Mouse (Mus musculus) hindbrain, embryonic 15.5 days (tissue): ENCODE results near the gene Myh7b. TPM values are rescaled to one million over a fixed set of nuclear protein-coding genes. Genes with fewer than 3 reads are reported as not detected.

Experiments used
- ATAC-seq: fragments of 200-750 bp; cut with Nextera tagmentation; 2 replicates; pipeline ENCODE4 v1.8.0; 2017; ENCODE audit warnings: low read depth, moderate number of reproducible peaks, moderate TSS enrichment; ENCODE audit not compliant: low FRiP score
- H3K27ac ChIP-seq: fragments of 300-500 bp; sonication (generic); replicated peaks from 2 replicates; pipeline ENCODE4 v1.5.1; 2015; ENCODE audit warnings: mild to moderate bottlenecking, inconsistent platforms
- H3K27me3 ChIP-seq: fragments of 300-500 bp; sonication (generic); 2 replicates; pipeline ENCODE4 v1.6.1; 2015; ENCODE audit warnings: control low read depth, inconsistent platforms
- H3K36me3 ChIP-seq: fragments of 300-500 bp; sonication (generic); 2 replicates; pipeline ENCODE4 v1.6.1; 2015; ENCODE audit warnings: control low read depth, inconsistent platforms
- H3K4me1 ChIP-seq: fragments of 300-500 bp; sonication (generic); replicated peaks from 2 replicates; pipeline ENCODE4 v1.6.1; 2015; ENCODE audit warnings: control low read depth, inconsistent platforms
- H3K4me2 ChIP-seq: fragments of 300-500 bp; sonication (generic); 2 replicates; pipeline ENCODE4 v1.6.1; 2015; ENCODE audit warnings: moderate library complexity, mild to moderate bottlenecking, inconsistent platforms
- H3K4me3 ChIP-seq: fragments of 300-500 bp; sonication (generic); 2 replicates; pipeline ENCODE4 v1.5.1; 2015; ENCODE audit warnings: mild to moderate bottlenecking, inconsistent platforms
- H3K9ac ChIP-seq: fragments of 300-500 bp; sonication (generic); 2 replicates; pipeline ENCODE4 v1.6.1; 2015; ENCODE audit warnings: inconsistent platforms
- H3K9me3 ChIP-seq: fragments of 300-500 bp; sonication (generic); 2 replicates; pipeline ENCODE4 v1.6.1; 2016; ENCODE audit warnings: control low read depth, inconsistent platforms
- WGBS: fragments of 180-500 bp; shearing (Covaris S2); methylation state at CpG from one replicate; pipeline ENCODE4 v1.1.7; 2015; 5-methylcytosine and 5-hydroxymethylcytosine counted together
- polyA plus RNA-seq: library from polyadenylated mRNA; unstranded; fragments of >200 nt; fragmentation: Nextera tagmentation; extraction: Ambion mirVana; gene quantifications from 2 replicates; pipeline ENCODE4 v1.2.1, GENCODE M21; 2015

Myh7b gene
- 1.4 and 1.6 TPM in 2 replicates for polyA plus RNA-seq

GRCm38 (mm10) chr2:155610978-155611377 lies at the start of gene Myh7b:
TSS of gene Myh7b (plus strand) at chr2:155611212.
- Histone ChIP-seq H3K9ac (no peak within 1 kb of the TSS), H3K36me3 (no peaks in the 10 kb centered on the region), H3K27ac (no peak within 1 kb of the TSS), H3K9me3 (no peaks in the 10 kb centered on the region), H3K4me1 (peaks cover 7% of the 10 kb centered on the region), H3K4me2 (no peak within 1 kb of the TSS), H3K4me3 (no peak within 1 kb of the TSS), H3K27me3 (no peaks in the 10 kb centered on the region)
- no peak for ATAC-seq
- WGBS = 39% methylated on average over 4 of the region's 4 CpGs

DNA sequence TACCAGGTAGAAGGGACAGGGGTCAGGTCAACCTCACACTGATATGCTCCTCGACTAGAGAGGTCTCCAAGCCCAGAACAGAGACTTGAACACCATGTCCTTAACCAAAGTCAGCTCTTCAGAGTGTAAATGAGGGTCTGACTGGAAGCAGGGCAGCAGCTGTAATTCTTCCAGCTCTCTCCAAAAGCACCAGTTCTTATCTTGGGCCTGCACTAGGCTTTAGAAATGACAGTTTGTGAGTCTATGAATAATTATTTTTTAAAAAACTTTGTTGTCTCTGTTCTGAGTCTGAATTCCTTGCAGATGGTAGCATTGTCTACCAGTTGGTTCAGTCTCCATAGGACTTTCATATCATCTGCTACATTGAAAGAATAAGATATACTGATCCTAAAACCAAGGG lies 48.8 kb upstream of the Myh7b start:
- Histone ChIP-seq H3K9me3 (no peaks in the 10 kb centered on the region), H3K27me3 (no peaks in the 10 kb centered on the region), H3K4me1 (no peaks in the 10 kb centered on the region), H3K4me2 (no peak overlapping the region), H3K4me3 (no peak overlapping the region), H3K9ac (no peak overlapping the region), H3K27ac (no peak overlapping the region), H3K36me3 (peaks cover 38% of the 10 kb centered on the region)
- WGBS = 56% methylated on average over 1 of the region's 1 CpGs
- no peak for ATAC-seq

DNA sequence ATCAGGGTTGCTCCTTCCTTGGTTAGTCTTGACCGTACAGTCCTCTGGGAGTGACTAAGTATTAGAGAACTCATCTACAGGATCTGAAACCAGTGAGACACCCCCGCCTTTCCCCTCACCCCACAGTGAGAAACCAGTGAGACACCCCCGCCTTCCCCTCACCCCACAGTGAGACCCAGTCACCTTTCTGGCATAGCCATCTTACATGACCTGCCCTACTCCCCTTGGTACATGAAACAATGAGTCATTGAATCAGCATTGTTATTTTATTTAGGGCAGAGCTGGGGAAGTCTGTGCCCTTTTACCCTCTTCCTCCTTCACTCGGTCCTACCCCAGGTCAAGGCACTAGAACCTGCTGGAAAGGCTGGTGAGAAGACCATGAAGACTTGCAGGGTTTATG lies 48.1 kb upstream of the Myh7b start:
- no peaks in the 10 kb centered on the region for H3K27me3 ChIP-seq
- H3K4me2 ChIP-seq = no peak overlapping the region
- H3K4me1 ChIP-seq = no peaks in the 10 kb centered on the region
- no peak overlapping the region for H3K4me3 ChIP-seq
- H3K27ac ChIP-seq = no peak overlapping the region
- no peak overlapping the region for H3K9ac ChIP-seq
- H3K36me3 ChIP-seq = peaks cover 38% of the 10 kb centered on the region
- no peak for ATAC-seq
- WGBS = 86% methylated on average over 4 of the region's 4 CpGs
- no peaks in the 10 kb centered on the region for H3K9me3 ChIP-seq

DNA sequence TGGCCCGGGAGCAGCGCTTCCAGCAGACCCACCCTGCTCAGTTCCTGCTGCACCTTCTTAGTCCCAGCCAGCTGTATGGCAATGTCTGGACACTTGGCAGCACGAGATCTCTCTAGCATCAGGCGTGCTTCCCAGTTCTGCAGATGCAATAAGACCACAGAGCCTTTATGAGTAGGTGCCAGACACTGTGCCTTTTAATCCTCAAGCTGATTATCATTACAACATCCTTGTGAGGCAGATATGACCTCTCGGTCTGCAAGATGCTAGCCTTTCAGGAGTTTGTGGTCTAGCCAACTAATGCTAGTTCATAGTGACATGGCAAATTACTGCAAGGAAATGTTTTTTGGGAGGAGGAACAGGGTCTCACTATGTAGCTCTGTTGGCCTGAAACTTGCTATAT lies 43.3 kb upstream of the Myh7b start:
- Histone ChIP-seq H3K4me3 (no peak overlapping the region), H3K27me3 (no peaks in the 10 kb centered on the region), H3K4me2 (no peak overlapping the region), H3K27ac (no peak overlapping the region), H3K9me3 (no peaks in the 10 kb centered on the region), H3K4me1 (no peaks in the 10 kb centered on the region), H3K36me3 (peaks cover 16% of the 10 kb centered on the region; the same call in 1 of the 2 replicates), H3K9ac (no peak overlapping the region)
- ATAC-seq = no peak
- 89% methylated on average over 5 of the region's 5 CpGs for WGBS

DNA sequence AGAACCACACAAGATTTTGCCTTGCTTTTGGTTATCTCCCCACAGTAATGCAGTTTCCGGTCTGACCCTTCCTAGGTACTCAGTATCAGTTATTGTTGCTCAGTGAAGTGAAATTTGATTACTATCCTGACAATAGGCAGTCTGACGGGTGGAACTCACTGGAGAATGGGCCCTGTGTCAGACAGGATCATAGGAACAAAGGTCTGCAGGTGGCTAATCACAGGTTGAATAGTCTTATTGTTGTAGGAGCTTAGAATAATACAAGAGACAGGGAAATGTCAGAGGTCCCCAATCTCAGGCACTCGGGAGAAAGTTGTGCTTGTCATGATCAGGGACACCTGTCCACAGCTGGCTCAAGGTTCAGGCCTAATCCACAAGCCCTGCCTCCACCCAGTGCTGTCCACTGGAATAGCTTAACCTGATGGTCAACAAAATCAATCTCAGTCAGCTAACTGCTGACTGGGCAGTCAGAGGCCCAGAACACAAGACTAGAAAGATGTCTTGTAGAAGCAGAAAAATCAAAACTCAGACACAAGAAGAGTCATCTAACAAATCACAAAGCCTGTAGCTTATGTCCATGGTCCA lies 41.7 kb upstream of the Myh7b start:
- no peak overlapping the region for H3K4me3 ChIP-seq
- no peak for ATAC-seq
- no peaks in the 10 kb centered on the region for H3K27me3 ChIP-seq
- H3K9ac ChIP-seq = no peak overlapping the region
- peaks cover 7% of the 10 kb centered on the region; the same call in 1 of the 2 replicates for H3K36me3 ChIP-seq
- H3K4me1 ChIP-seq = no peaks in the 10 kb centered on the region
- WGBS = 16% methylated on average over 3 of the region's 3 CpGs
- H3K27ac ChIP-seq = no peak overlapping the region
- H3K4me2 ChIP-seq = no peak overlapping the region
- H3K9me3 ChIP-seq = no peaks in the 10 kb centered on the region

- 94% methylated on average over 9 of the region's 9 CpGs for WGBS
Observed at GRCm38 (mm10) chr2:155573001-155573400, 38.0 kb upstream of the Myh7b start.

GRCm38 (mm10) chr2:155573996-155574395 lies 37.0 kb upstream of the Myh7b start:
- ATAC-seq = no peak
- Histone ChIP-seq H3K4me3 (no peak overlapping the region), H3K4me2 (no peak overlapping the region), H3K9me3 (no peaks in the 10 kb centered on the region), H3K4me1 (no peaks in the 10 kb centered on the region), H3K27ac (no peak overlapping the region), H3K9ac (no peak overlapping the region), H3K27me3 (no peaks in the 10 kb centered on the region), H3K36me3 (peaks cover 7% of the 10 kb centered on the region; the same call in 1 of the 2 replicates)
- WGBS = 96% methylated on average over 7 of the region's 7 CpGs

More at GRCm38 (mm10) chr2:155573001-155573400, 38.0 kb upstream of the Myh7b start:
- H3K4me2 ChIP-seq = no peak overlapping the region
- H3K27ac ChIP-seq = no peak overlapping the region
- H3K4me3 ChIP-seq = no peak overlapping the region
- H3K4me1 ChIP-seq = no peaks in the 10 kb centered on the region
- H3K27me3 ChIP-seq = no peaks in the 10 kb centered on the region
- H3K9ac ChIP-seq = no peak overlapping the region
- H3K9me3 ChIP-seq = no peaks in the 10 kb centered on the region
- H3K36me3 ChIP-seq = peaks cover 7% of the 10 kb centered on the region; the same call in 1 of the 2 replicates
- no peak for ATAC-seq

DNA sequence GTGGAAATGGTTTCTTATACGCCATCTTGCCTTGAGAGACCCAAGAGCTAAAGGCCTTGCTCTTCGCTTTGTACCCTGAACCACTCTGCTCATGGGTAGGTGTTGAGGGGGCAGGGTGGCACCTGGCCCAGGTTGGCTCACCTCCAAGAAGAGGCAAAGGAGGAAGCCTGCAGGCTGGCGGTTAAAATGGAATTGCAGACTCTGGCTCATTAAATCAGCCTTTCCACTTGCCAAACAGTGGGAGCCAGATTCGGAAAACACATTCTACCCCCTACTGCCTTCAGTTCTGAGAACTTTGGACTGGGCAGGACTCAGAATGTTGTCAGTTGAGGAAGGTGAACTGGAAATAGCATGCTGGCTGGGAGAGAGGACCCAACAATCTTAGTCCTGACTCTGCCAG lies 36.3 kb upstream of the Myh7b start:
- H3K36me3 ChIP-seq = peaks cover 7% of the 10 kb centered on the region; the same call in 1 of the 2 replicates
- WGBS = 80% methylated on average over 4 of the region's 4 CpGs
- H3K4me2 ChIP-seq = no peak overlapping the region
- no peaks in the 10 kb centered on the region for H3K9me3 ChIP-seq
- no peak for ATAC-seq
- H3K27me3 ChIP-seq = no peaks in the 10 kb centered on the region
- no peak overlapping the region for H3K4me3 ChIP-seq
- H3K9ac ChIP-seq = no peak overlapping the region
- no peak overlapping the region for H3K27ac ChIP-seq
- no peaks in the 10 kb centered on the region for H3K4me1 ChIP-seq

GRCm38 (mm10) chr2:155576656-155577055 lies 34.4 kb upstream of the Myh7b start:
- Histone ChIP-seq H3K9me3 (no peaks in the 10 kb centered on the region), H3K27me3 (no peaks in the 10 kb centered on the region), H3K27ac (no peak overlapping the region), H3K4me1 (no peaks in the 10 kb centered on the region), H3K4me2 (no peak overlapping the region), H3K9ac (no peak overlapping the region), H3K36me3 (peaks cover 7% of the 10 kb centered on the region; the same call in 1 of the 2 replicates), H3K4me3 (no peak overlapping the region)
- no peak for ATAC-seq
- WGBS = 87% methylated on average over 9 of the region's 9 CpGs

DNA sequence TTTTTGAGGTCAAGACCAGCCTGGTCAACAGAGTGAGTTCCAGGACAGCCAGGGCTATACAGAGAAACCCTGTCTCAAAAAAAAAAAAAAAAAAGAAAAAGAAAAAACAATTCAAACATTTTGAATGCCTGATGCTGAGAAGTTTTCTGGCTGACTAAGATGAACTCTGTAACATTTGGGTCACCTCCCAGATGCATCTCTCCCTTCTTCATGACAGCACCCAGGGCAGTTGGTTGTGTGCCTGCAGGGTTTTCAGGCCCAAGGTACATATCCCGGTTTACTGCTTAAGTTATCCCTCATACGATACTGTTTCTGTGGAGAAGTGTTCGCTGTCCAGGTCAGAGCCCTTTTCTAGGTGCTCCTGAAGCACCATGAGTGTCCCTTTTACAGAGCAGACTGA lies 30.7 kb upstream of the Myh7b start:
- 91% methylated on average over 3 of the region's 3 CpGs for WGBS
- Histone ChIP-seq H3K4me3 (no peak overlapping the region), H3K27me3 (no peaks in the 10 kb centered on the region), H3K9me3 (no peaks in the 10 kb centered on the region), H3K27ac (no peak overlapping the region), H3K36me3 (peaks cover 5% of the 10 kb centered on the region; the same call in 1 of the 2 replicates), H3K4me2 (no peak overlapping the region), H3K4me1 (no peaks in the 10 kb centered on the region), H3K9ac (no peak overlapping the region)
- ATAC-seq = no peak

- Histone ChIP-seq H3K4me3 (no peak overlapping the region), H3K4me1 (no peaks in the 10 kb centered on the region), H3K27ac (no peak overlapping the region), H3K9me3 (no peaks in the 10 kb centered on the region), H3K36me3 (no peaks in the 10 kb centered on the region; the same call in 1 of the 2 replicates), H3K4me2 (no peak overlapping the region), H3K27me3 (no peaks in the 10 kb centered on the region), H3K9ac (no peak overlapping the region)
- WGBS = 78% methylated on average over 4 of the region's 4 CpGs
- ATAC-seq = no peak
Observed at GRCm38 (mm10) chr2:155582384-155582995, 28.5 kb upstream of the Myh7b start.

DNA sequence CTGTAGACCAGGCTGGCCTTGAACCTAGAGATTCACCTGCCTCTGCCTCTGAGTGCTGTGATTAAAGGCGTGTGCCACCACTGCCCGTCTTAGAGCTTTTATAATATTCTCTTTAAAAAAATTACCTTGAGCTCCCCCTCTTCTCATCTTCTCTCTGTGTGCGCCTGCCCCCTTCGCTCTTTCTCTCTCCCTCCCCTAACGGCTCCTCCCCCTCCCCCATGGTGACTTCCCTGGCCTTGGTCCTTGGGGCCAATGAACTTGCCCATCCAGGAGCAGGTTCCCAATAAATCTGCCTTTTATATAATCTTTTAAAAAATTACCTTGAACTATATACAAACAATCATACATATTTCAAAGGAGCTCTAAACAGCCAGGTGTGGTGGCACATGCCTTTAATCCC lies 28.0 kb upstream of the Myh7b start:
- Histone ChIP-seq H3K9me3 (no peaks in the 10 kb centered on the region), H3K4me1 (no peaks in the 10 kb centered on the region), H3K4me2 (no peak overlapping the region), H3K9ac (no peak overlapping the region), H3K36me3 (no peaks in the 10 kb centered on the region; the same call in 1 of the 2 replicates), H3K4me3 (no peak overlapping the region), H3K27ac (no peak overlapping the region), H3K27me3 (no peaks in the 10 kb centered on the region)
- 89% methylated on average over 5 of the region's 5 CpGs for WGBS
- ATAC-seq = no peak
